Comparison of ENCODE assay signal across 13 mouse cellular contexts in the genomic region with DNA sequence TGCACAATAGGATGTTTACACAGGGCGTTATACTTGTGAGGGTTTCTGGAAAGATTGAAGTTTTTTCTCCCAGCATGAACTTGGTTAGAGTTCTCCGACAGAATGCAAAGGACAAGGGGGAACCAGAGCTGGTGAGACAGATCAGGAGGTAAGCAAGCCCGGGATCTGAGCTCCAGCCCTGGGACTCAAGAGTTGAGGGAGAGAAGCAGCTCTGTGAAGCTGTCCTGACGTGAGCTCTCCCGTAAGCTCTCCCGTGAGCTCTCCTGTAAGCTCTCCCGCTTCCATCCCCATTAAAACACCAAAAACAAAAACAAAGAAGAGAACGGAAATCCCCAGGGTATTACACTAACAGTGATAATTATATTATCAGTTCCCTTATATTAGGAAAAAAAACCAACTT.
DNase-seq lines count a peak whose midpoint lies in the region; ATAC-seq and TF ChIP-seq lines count a peak whose summit lies in the region.
"Had no signal": no experiment of that assay in that cellular context is flagged by ENCODE, and none has a peak within 500 bp of the region (broad histone marks: within the 10 kb centered on the region; RNA-seq: fewer than 3 reads in every experiment).

No protein-coding gene starts in this region.

- DNase-seq in heart, adult 2 months: no peak
- DNase-seq in lung, embryonic 14.5 days: no peak
- no peak for DNase-seq in lung, postnatal 4 days
- no peak for DNase-seq in thymus, postnatal 36 days
- DNase-seq: adrenal gland, adult 2 months; cerebellum, postnatal 25 days; kidney, postnatal 10 days; thymus, postnatal 4 days had no signal

- H3K36me3 ChIP-seq in heart, embryonic 11.5 days (ENCODE audit: control insufficient read depth, insufficient read depth, low read length): no peaks in the 10 kb centered on the region
- H3K36me3 ChIP-seq in heart, adult 2 months (ENCODE audit: control insufficient read depth, insufficient read depth, low read length): no peaks in the 10 kb centered on the region
- no peaks in the 10 kb centered on the region for H3K36me3 ChIP-seq in lung, embryonic 14.5 days (ENCODE audit: insufficient read depth)
- H3K36me3 ChIP-seq in forebrain, embryonic 13.5 days (ENCODE audit: poor library complexity, severe bottlenecking): peaks cover 8% of the 10 kb centered on the region; the same call in 1 of the 2 replicates
- H3K36me3 ChIP-seq in stomach, embryonic 15.5 days: no peaks in the 10 kb centered on the region

- no peak overlapping the region for H3K4me3 ChIP-seq in heart, embryonic 11.5 days (ENCODE audit: low read depth, low read length)
- no peak overlapping the region for H3K4me3 ChIP-seq in heart, adult 2 months
- H3K4me3 ChIP-seq in lung, embryonic 14.5 days (ENCODE audit: low read depth, low read length): no peak overlapping the region
- no peak overlapping the region for H3K4me3 ChIP-seq in forebrain, embryonic 13.5 days
- no peak overlapping the region for H3K4me3 ChIP-seq in stomach, embryonic 15.5 days (replicated peaks)
- H3K4me3 ChIP-seq: neural tube, embryonic 12.5 days had no signal

- H3K27ac ChIP-seq in heart, embryonic 11.5 days (ENCODE audit: low read depth, low read length): 0 out of 2 replicates have a peak overlapping the region, but pooled peaks have one; percentile 25
- H3K27ac ChIP-seq in heart, adult 2 months: no peak overlapping the region
- peak overlapping the region; percentile 59 for H3K27ac ChIP-seq in lung, embryonic 14.5 days (ENCODE audit: low read depth)
- no peak overlapping the region for H3K27ac ChIP-seq in forebrain, embryonic 13.5 days
- H3K27ac ChIP-seq in stomach, embryonic 15.5 days: peak overlapping the region; percentile 31; the same call in 1 of the 2 replicates
- H3K27ac ChIP-seq: neural tube, embryonic 12.5 days had no signal

- peak overlapping the region; percentile 35 for H3K4me2 ChIP-seq in heart, embryonic 11.5 days
- H3K4me2 ChIP-seq in lung, embryonic 14.5 days: peak overlapping the region; percentile 50; the same call in 1 of the 2 replicates
- peak overlapping the region; percentile 9; the same call in 1 of the 2 replicates for H3K4me2 ChIP-seq in forebrain, embryonic 13.5 days
- H3K4me2 ChIP-seq in stomach, embryonic 15.5 days: peak overlapping the region; percentile 38; the same call in 1 of the 2 replicates
- H3K4me2 ChIP-seq: neural tube, embryonic 12.5 days had no signal

- ATAC-seq in heart, embryonic 11.5 days (replicated peaks; ENCODE audit: insufficient number of reproducible peaks, low FRiP score, low TSS enrichment): no peak
- ATAC-seq in lung, embryonic 14.5 days (ENCODE audit: insufficient read depth): 0 out of 2 replicates have a peak, but pooled peaks have one; percentile 12
- ATAC-seq in forebrain, embryonic 13.5 days: no peak
- ATAC-seq in stomach, embryonic 15.5 days (ENCODE audit: insufficient read depth, low FRiP score, low read depth): peak; percentile 29; the same call in 1 of the 2 replicates
- ATAC-seq: CD4-positive, CD25-positive, alpha-beta regulatory T cell, adult 4 months had no signal

- no peaks in the 10 kb centered on the region for H3K9me3 ChIP-seq in heart, embryonic 11.5 days (replicated peaks; ENCODE audit: control insufficient read depth, low read length)
- H3K9me3 ChIP-seq in lung, embryonic 14.5 days (ENCODE audit: low read depth, low read length): no peaks in the 10 kb centered on the region
- H3K9me3 ChIP-seq in forebrain, embryonic 13.5 days (replicated peaks): no peaks in the 10 kb centered on the region
- no peaks in the 10 kb centered on the region for H3K9me3 ChIP-seq in stomach, embryonic 15.5 days
- H3K9me3 ChIP-seq: neural tube, embryonic 12.5 days had no signal

- WGBS in heart, embryonic 11.5 days (ENCODE audit: insufficient replicate concordance): 10% methylated on average over 8 of the region's 8 CpGs
- WGBS in heart, adult 2 months: 45% methylated on average over 8 of the region's 8 CpGs
- 13% methylated on average over 8 of the region's 8 CpGs for WGBS in lung, embryonic 14.5 days
- WGBS in forebrain, embryonic 13.5 days: 6% methylated on average over 8 of the region's 8 CpGs
- 14% methylated on average over 8 of the region's 8 CpGs for WGBS in stomach, embryonic 15.5 days

- TF ChIP-seq POLR2A in heart, adult 2 months (IDR thresholded peaks at IDR 0.05; ENCODE audit: insufficient read depth, low read depth, low read length): no peak

- no peak for TF ChIP-seq CTCF in heart, adult 2 months (IDR thresholded peaks at IDR 0.05)
- no peak for TF ChIP-seq CTCF in lung, embryonic 14.5 days (IDR thresholded peaks at IDR 0.05; ENCODE audit: low read depth)

- no peak overlapping the region for H3K9ac ChIP-seq in heart, embryonic 11.5 days (ENCODE audit: low read depth, low read length)
- H3K9ac ChIP-seq in heart, adult 2 months (ENCODE audit: low read depth, low read length): no peak overlapping the region
- no peak overlapping the region for H3K9ac ChIP-seq in lung, embryonic 14.5 days
- H3K9ac ChIP-seq in forebrain, embryonic 13.5 days: no peak overlapping the region
- H3K9ac ChIP-seq in stomach, embryonic 15.5 days: no peak overlapping the region
- H3K9ac ChIP-seq: neural tube, embryonic 12.5 days had no signal

- intact Hi-C loops in heart, adult 2 months (cut with DNase I): no loop called here

- H3K4me1 ChIP-seq in heart, embryonic 11.5 days (ENCODE audit: control insufficient read depth, insufficient read depth, low read length): peaks cover 50% of the 10 kb centered on the region
- H3K4me1 ChIP-seq in heart, adult 2 months (ENCODE audit: control insufficient read depth, insufficient read depth, low read length): no peaks in the 10 kb centered on the region; the same call in 1 of the 2 replicates
- H3K4me1 ChIP-seq in lung, embryonic 14.5 days (ENCODE audit: insufficient read depth): peaks cover 9% of the 10 kb centered on the region
- H3K4me1 ChIP-seq in forebrain, embryonic 13.5 days: peaks cover 45% of the 10 kb centered on the region
- H3K4me1 ChIP-seq in stomach, embryonic 15.5 days: 0 out of 2 replicates have a peak, but pooled peaks cover 3% of the 10 kb centered on the region

- TF ChIP-seq EP300 in heart, adult 2 months (IDR thresholded peaks at IDR 0.05; ENCODE audit: insufficient read depth, low read depth, low read length): no peak

- H3K27me3 ChIP-seq in heart, embryonic 11.5 days (ENCODE audit: control insufficient read depth, insufficient read depth, low read length): no peaks in the 10 kb centered on the region
- H3K27me3 ChIP-seq in heart, adult 2 months (ENCODE audit: control insufficient read depth, insufficient read depth, low read length): no peaks in the 10 kb centered on the region
- H3K27me3 ChIP-seq in lung, embryonic 14.5 days (ENCODE audit: insufficient read depth, low read length): no peaks in the 10 kb centered on the region
- no peaks in the 10 kb centered on the region for H3K27me3 ChIP-seq in forebrain, embryonic 13.5 days
- no peaks in the 10 kb centered on the region for H3K27me3 ChIP-seq in stomach, embryonic 15.5 days (replicated peaks)
- H3K27me3 ChIP-seq: neural tube, embryonic 12.5 days had no signal

- H3K79me2 ChIP-seq in heart, adult 2 months (replicated peaks; ENCODE audit: control insufficient read depth, insufficient read depth, low read length): no peaks in the 10 kb centered on the region

Comparison
In these comparisons a context has a peak if more than half of its experiments do, and no peak if none do; other contexts are left out.
1. H3K27ac ChIP-seq: peak in heart, embryonic 11.5 days (single experiment), lung, embryonic 14.5 days (single experiment) and stomach, embryonic 15.5 days (single experiment); none in heart, adult 2 months (single experiment) and forebrain, embryonic 13.5 days (single experiment).
2. ATAC-seq: peak in lung, embryonic 14.5 days (single experiment) and stomach, embryonic 15.5 days (single experiment); none in heart, embryonic 11.5 days (single experiment) and forebrain, embryonic 13.5 days (single experiment).
3. Peak in every context shown above with its lines, with median percentiles within 50 percentile points of each other: H3K4me2 ChIP-seq.